Mouse (Mus musculus) heart, embryonic 15.5 days (tissue): Measurements from ENCODE around the gene Mtmr12. TPM values are rescaled to one million over a fixed set of nuclear protein-coding genes. Genes with fewer than 3 reads are reported as not detected.

Experiments
- ATAC-seq: fragments of 200-750 bp; cut with Nextera tagmentation; replicated peaks from 2 replicates; pipeline ENCODE4 v1.8.0; 2017; ENCODE audit warnings: low read depth, moderate TSS enrichment; ENCODE audit not compliant: insufficient number of reproducible peaks, insufficient read depth, low FRiP score
- H3K27ac ChIP-seq: fragments of 300-500 bp; sonication (generic); 2 replicates; pipeline ENCODE4 v1.5.1; 2015; ENCODE audit warnings: mild to moderate bottlenecking, inconsistent platforms
- H3K27me3 ChIP-seq: fragments of 300-500 bp; sonication (generic); 2 replicates; pipeline ENCODE4 v1.6.1; 2015; ENCODE audit warnings: inconsistent platforms
- H3K36me3 ChIP-seq: fragments of 300-500 bp; sonication (generic); 2 replicates; pipeline ENCODE4 v1.6.1; 2015; ENCODE audit warnings: mild to moderate bottlenecking, inconsistent platforms
- H3K4me1 ChIP-seq: fragments of 300-500 bp; sonication (generic); replicated peaks from 2 replicates; pipeline ENCODE4 v1.6.1; 2015; ENCODE audit warnings: inconsistent platforms
- H3K4me2 ChIP-seq: fragments of 300-500 bp; sonication (generic); 2 replicates; pipeline ENCODE4 v1.6.1; 2015; ENCODE audit warnings: inconsistent platforms, mild to moderate bottlenecking, moderate library complexity
- H3K4me3 ChIP-seq: fragments of 300-500 bp; sonication (generic); 2 replicates; pipeline ENCODE4 v1.5.1; 2015; ENCODE audit warnings: mild to moderate bottlenecking, inconsistent platforms
- H3K9ac ChIP-seq: fragments of 300-500 bp; sonication (generic); 2 replicates; pipeline ENCODE4 v1.6.1; 2015; ENCODE audit warnings: mild to moderate bottlenecking, inconsistent platforms
- H3K9me3 ChIP-seq: fragments of 300-500 bp; sonication (generic); replicated peaks from 2 replicates; pipeline ENCODE4 v1.6.1; 2016; ENCODE audit warnings: inconsistent platforms
- WGBS: fragments of 180-500 bp; shearing (Covaris S2); methylation state at CpG from one replicate; pipeline ENCODE4 v1.1.7; 2015; ENCODE audit warnings: mixed read lengths; 5-methylcytosine and 5-hydroxymethylcytosine counted together
- polyA plus RNA-seq: library from polyadenylated mRNA; unstranded; fragments of >200 nt; fragmentation: Nextera tagmentation; extraction: Ambion mirVana; gene quantifications from 2 replicates; pipeline ENCODE4 v1.2.1, GENCODE M21; 2015

The Mtmr12 gene
- polyA plus RNA-seq, 1 experiment from 2014 or later = 9.5 TPM

GRCm38 (mm10) chr15:12285535-12285809 lies 80.6 kb downstream of the Mtmr12 start:
- 62% methylated on average over 5 of the region's 5 CpGs for WGBS
- H3K27me3 ChIP-seq = no peaks in the 10 kb centered on the region
- no peak overlapping the region for H3K4me3 ChIP-seq
- no peak overlapping the region for H3K9ac ChIP-seq
- H3K4me1 ChIP-seq = no peaks in the 10 kb centered on the region
- H3K4me2 ChIP-seq = no peak overlapping the region
- H3K27ac ChIP-seq = 0 out of 2 replicates have a peak overlapping the region, but pooled peaks have one; percentile 21
- H3K36me3 ChIP-seq = no peaks in the 10 kb centered on the region
- no peaks in the 10 kb centered on the region for H3K9me3 ChIP-seq
- no peak for ATAC-seq

- WGBS = 77% methylated on average over 7 of the region's 7 CpGs
- Histone ChIP-seq H3K9ac (no peak overlapping the region), H3K4me2 (no peak overlapping the region), H3K4me1 (no peaks in the 10 kb centered on the region), H3K27ac (no peak overlapping the region), H3K36me3 (no peaks in the 10 kb centered on the region), H3K4me3 (no peak overlapping the region), H3K9me3 (no peaks in the 10 kb centered on the region), H3K27me3 (no peaks in the 10 kb centered on the region)
- no peak for ATAC-seq
Observed at GRCm38 (mm10) chr15:12290330-12290729, 85.5 kb downstream of the Mtmr12 start.

- Histone ChIP-seq H3K9me3 (no peaks in the 10 kb centered on the region), H3K36me3 (no peaks in the 10 kb centered on the region), H3K4me2 (no peak overlapping the region), H3K4me1 (no peaks in the 10 kb centered on the region), H3K27me3 (no peaks in the 10 kb centered on the region), H3K9ac (no peak overlapping the region), H3K27ac (no peak overlapping the region), H3K4me3 (no peak overlapping the region)
- no peak for ATAC-seq
- 87% methylated on average over 2 of the region's 2 CpGs for WGBS
Observed at GRCm38 (mm10) chr15:12291757-12292156, 86.9 kb downstream of the Mtmr12 start.

- Histone ChIP-seq H3K36me3 (no peaks in the 10 kb centered on the region), H3K27me3 (no peaks in the 10 kb centered on the region), H3K4me2 (no peak overlapping the region), H3K4me1 (no peaks in the 10 kb centered on the region), H3K27ac (no peak overlapping the region), H3K9ac (no peak overlapping the region), H3K4me3 (no peak overlapping the region), H3K9me3 (no peaks in the 10 kb centered on the region)
- 65% methylated on average over 2 of the region's 2 CpGs for WGBS
- no peak for ATAC-seq
Observed at GRCm38 (mm10) chr15:12296228-12296627, 91.4 kb downstream of the Mtmr12 start.

- H3K9me3 ChIP-seq = no peaks in the 10 kb centered on the region
- H3K4me1 ChIP-seq = no peaks in the 10 kb centered on the region
- no peak for ATAC-seq
- no peak overlapping the region for H3K4me2 ChIP-seq
- 75% methylated on average over 7 of the region's 7 CpGs for WGBS
- H3K9ac ChIP-seq = no peak overlapping the region
- H3K36me3 ChIP-seq = no peaks in the 10 kb centered on the region
- H3K4me3 ChIP-seq = no peak overlapping the region
- H3K27me3 ChIP-seq = no peaks in the 10 kb centered on the region
- H3K27ac ChIP-seq = no peak overlapping the region
Observed at GRCm38 (mm10) chr15:12298231-12298737, 93.5 kb downstream of the Mtmr12 start.

- Histone ChIP-seq H3K9me3 (no peaks in the 10 kb centered on the region), H3K36me3 (no peaks in the 10 kb centered on the region), H3K4me1 (peaks cover 6% of the 10 kb centered on the region), H3K9ac (no peak overlapping the region), H3K4me2 (no peak overlapping the region), H3K27ac (no peak overlapping the region), H3K4me3 (no peak overlapping the region), H3K27me3 (no peaks in the 10 kb centered on the region)
- no peak for ATAC-seq
- WGBS = 80% methylated on average over 5 of the region's 6 CpGs
Observed at GRCm38 (mm10) chr15:12301771-12302170, 96.9 kb downstream of the Mtmr12 start.

- H3K36me3 ChIP-seq = no peaks in the 10 kb centered on the region
- peaks cover 6% of the 10 kb centered on the region for H3K4me1 ChIP-seq
- H3K9me3 ChIP-seq = no peaks in the 10 kb centered on the region
- no peak overlapping the region for H3K4me2 ChIP-seq
- no peak overlapping the region for H3K4me3 ChIP-seq
- ATAC-seq = 0 out of 2 replicates have a peak, but pooled peaks have one; percentile 14
- H3K27me3 ChIP-seq = no peaks in the 10 kb centered on the region
- no peak overlapping the region for H3K9ac ChIP-seq
- peak overlapping the region; percentile 4; the same call in 1 of the 2 replicates for H3K27ac ChIP-seq
- 43% methylated on average over 8 of the region's 8 CpGs for WGBS
Observed at GRCm38 (mm10) chr15:12306188-12307071, 101.6 kb downstream of the Mtmr12 start.

- Histone ChIP-seq H3K27ac (no peak overlapping the region), H3K27me3 (no peaks in the 10 kb centered on the region), H3K36me3 (no peaks in the 10 kb centered on the region), H3K9me3 (no peaks in the 10 kb centered on the region), H3K9ac (no peak overlapping the region), H3K4me1 (peaks cover 6% of the 10 kb centered on the region), H3K4me3 (no peak overlapping the region), H3K4me2 (no peak overlapping the region)
- ATAC-seq = no peak
- 60% methylated on average over 4 of the region's 4 CpGs for WGBS
Observed at GRCm38 (mm10) chr15:12307114-12307513, 102.3 kb downstream of the Mtmr12 start.

GRCm38 (mm10) chr15:12308539-12308938 lies 103.7 kb downstream of the Mtmr12 start:
- peaks cover 6% of the 10 kb centered on the region for H3K4me1 ChIP-seq
- H3K27me3 ChIP-seq = no peaks in the 10 kb centered on the region
- no peak for ATAC-seq
- H3K36me3 ChIP-seq = no peaks in the 10 kb centered on the region
- no peaks in the 10 kb centered on the region for H3K9me3 ChIP-seq
- WGBS = 91% methylated on average over 5 of the region's 5 CpGs
- H3K4me2 ChIP-seq = no peak overlapping the region
- H3K27ac ChIP-seq = no peak overlapping the region
- no peak overlapping the region for H3K9ac ChIP-seq
- no peak overlapping the region for H3K4me3 ChIP-seq

GRCm38 (mm10) chr15:12310676-12311075 lies 105.8 kb downstream of the Mtmr12 start:
- no peak for ATAC-seq
- no peaks in the 10 kb centered on the region for H3K36me3 ChIP-seq
- H3K4me1 ChIP-seq = peaks cover 6% of the 10 kb centered on the region
- H3K4me2 ChIP-seq = no peak overlapping the region
- no peak overlapping the region for H3K9ac ChIP-seq
- no peak overlapping the region for H3K27ac ChIP-seq
- H3K4me3 ChIP-seq = no peak overlapping the region
- H3K27me3 ChIP-seq = no peaks in the 10 kb centered on the region
- no peaks in the 10 kb centered on the region for H3K9me3 ChIP-seq
- 70% methylated on average over 4 of the region's 4 CpGs for WGBS

- Histone ChIP-seq H3K4me1 (peaks cover 3% of the 10 kb centered on the region), H3K4me3 (no peak overlapping the region), H3K9me3 (no peaks in the 10 kb centered on the region), H3K27me3 (no peaks in the 10 kb centered on the region), H3K4me2 (no peak overlapping the region), H3K27ac (no peak overlapping the region), H3K36me3 (no peaks in the 10 kb centered on the region), H3K9ac (no peak overlapping the region)
- 80% methylated on average over 7 of the region's 7 CpGs for WGBS
- ATAC-seq = no peak
Observed at GRCm38 (mm10) chr15:12311465-12311864, 106.6 kb downstream of the Mtmr12 start.

GRCm38 (mm10) chr15:12313255-12313654 lies 108.4 kb downstream of the Mtmr12 start:
- no peaks in the 10 kb centered on the region for H3K9me3 ChIP-seq
- no peak overlapping the region for H3K4me3 ChIP-seq
- no peak overlapping the region for H3K27ac ChIP-seq
- ATAC-seq = no peak
- no peaks in the 10 kb centered on the region for H3K27me3 ChIP-seq
- no peaks in the 10 kb centered on the region for H3K36me3 ChIP-seq
- 33% methylated on average over 1 of the region's 1 CpGs for WGBS
- H3K9ac ChIP-seq = no peak overlapping the region
- H3K4me2 ChIP-seq = no peak overlapping the region
- H3K4me1 ChIP-seq = no peaks in the 10 kb centered on the region
